22 mouse cellular contexts compared by ENCODE assay signal in the genomic region with DNA sequence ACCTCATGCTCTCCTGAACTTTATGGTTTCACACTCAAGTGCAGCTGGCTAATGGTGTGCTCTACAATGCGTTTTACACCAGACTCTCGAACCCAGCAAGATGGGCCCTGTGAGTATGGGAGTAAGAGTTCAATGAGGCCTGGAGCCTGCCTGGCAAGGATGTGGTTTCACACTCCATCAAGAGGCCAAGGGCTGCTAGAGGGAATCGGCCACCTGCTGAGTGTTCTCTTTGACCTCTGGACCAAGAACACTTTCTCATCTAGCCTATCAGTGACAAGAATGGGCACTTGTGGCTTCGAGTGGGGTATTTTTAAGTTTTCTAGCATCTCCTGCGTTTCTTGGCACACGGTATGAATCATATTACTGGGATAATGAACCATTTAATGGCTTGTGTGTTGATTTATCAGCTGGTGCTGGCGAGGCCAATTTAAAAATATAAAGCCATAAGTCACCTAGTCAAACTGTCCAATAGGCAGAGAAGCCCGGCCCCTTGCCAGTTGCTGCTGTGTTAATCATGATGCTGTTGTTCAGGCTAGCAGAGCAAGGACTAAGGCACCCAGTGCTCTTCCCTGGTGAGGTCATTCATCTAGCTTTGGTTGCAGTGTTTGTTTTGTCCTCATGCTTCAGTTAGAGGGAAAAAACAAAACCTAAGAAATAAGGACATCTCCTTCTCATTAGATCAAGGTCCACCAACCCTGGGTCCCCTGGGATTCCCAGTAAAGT.
DNase-seq lines count a peak whose midpoint lies in the region; ATAC-seq and TF ChIP-seq lines count a peak whose summit lies in the region.
"Had no signal": no experiment of that assay in that cellular context is flagged by ENCODE, and none has a peak within 500 bp of the region (broad histone marks: within the 10 kb centered on the region; RNA-seq: fewer than 3 reads in every experiment).

No protein-coding gene starts in this region.

- peak; percentile 65; the same call in 1 of the 2 replicates for ATAC-seq in hindbrain, embryonic 16.5 days
- no peak for ATAC-seq in hindbrain, postnatal 0 days
- ATAC-seq in Patski = peak; percentile 92
- ATAC-seq in kidney, embryonic 16.5 days (ENCODE audit: low FRiP score, low TSS enrichment) = peak; percentile 57; the same call in 1 of the 2 replicates
- ATAC-seq in limb, embryonic 12.5 days (ENCODE audit: insufficient number of reproducible peaks, insufficient read depth, low FRiP score, low TSS enrichment, low read depth) = peak; percentile 68; the same call in 1 of the 2 replicates
- ATAC-seq: intestine, postnatal 0 days had no signal

- H3K4me3 ChIP-seq in hindbrain, embryonic 16.5 days (ENCODE audit: low read length) = no peak overlapping the region
- H3K4me3 ChIP-seq in hindbrain, postnatal 0 days (ENCODE audit: low read length) = no peak overlapping the region
- no peak overlapping the region for H3K4me3 ChIP-seq in kidney, embryonic 16.5 days (ENCODE audit: low read length)
- no peak overlapping the region for H3K4me3 ChIP-seq in limb, embryonic 12.5 days (replicated peaks)
- H3K4me3 ChIP-seq: forebrain, embryonic 12.5 days; heart, embryonic 15.5 days; hindbrain, embryonic 15.5 days; limb, embryonic 15.5 days had no signal

- no peak overlapping the region for H3K4me2 ChIP-seq in hindbrain, embryonic 16.5 days (ENCODE audit: low read length)
- no peak overlapping the region for H3K4me2 ChIP-seq in hindbrain, postnatal 0 days (ENCODE audit: low read depth, low read length)
- no peak overlapping the region for H3K4me2 ChIP-seq in kidney, embryonic 16.5 days (replicated peaks; ENCODE audit: low read depth, low read length)
- no peak overlapping the region for H3K4me2 ChIP-seq in limb, embryonic 12.5 days
- H3K4me2 ChIP-seq: forebrain, embryonic 12.5 days; heart, embryonic 15.5 days; hindbrain, embryonic 15.5 days; limb, embryonic 15.5 days; midbrain, embryonic 11.5 days had no signal

- CTCF ChIA-PET in Patski (lab: Charles Lee) = no interaction called here

- no peak for DNase-seq in hindbrain, postnatal 0 days (ENCODE audit: low spot score)
- peak; percentile 84 for DNase-seq in Patski (ENCODE audit: low read depth, low spot score)
- no peak for DNase-seq in lung, adult 18-20 months
- no peak for DNase-seq in B cell, adult 2 months
- DNase-seq in adrenal gland, adult 18-20 months (ENCODE audit: low spot score in 2 of 2) = no peak
- DNase-seq: cerebellum, adult 18-20 months; cerebellum, postnatal 25 days; gastrocnemius, postnatal 10 days; heart, postnatal 4 days; lung, postnatal 14 days; right cerebral cortex, postnatal 25 days had no signal

- no peaks in the 10 kb centered on the region for H3K9me3 ChIP-seq in hindbrain, embryonic 16.5 days (ENCODE audit: control insufficient read depth, low read length)
- no peaks in the 10 kb centered on the region for H3K9me3 ChIP-seq in hindbrain, postnatal 0 days (ENCODE audit: low read length)
- no peaks in the 10 kb centered on the region for H3K9me3 ChIP-seq in kidney, embryonic 16.5 days (ENCODE audit: low read length)
- H3K9me3 ChIP-seq in limb, embryonic 12.5 days = no peaks in the 10 kb centered on the region
- H3K9me3 ChIP-seq: forebrain, embryonic 12.5 days; heart, embryonic 15.5 days; hindbrain, embryonic 15.5 days; limb, embryonic 15.5 days had no signal

- no peak overlapping the region for H3K9ac ChIP-seq in hindbrain, embryonic 16.5 days (ENCODE audit: low read depth, low read length)
- H3K9ac ChIP-seq in hindbrain, postnatal 0 days (replicated peaks; ENCODE audit: low read length) = no peak overlapping the region
- H3K9ac ChIP-seq in kidney, embryonic 16.5 days (replicated peaks; ENCODE audit: low read length) = no peak overlapping the region
- no peak overlapping the region for H3K9ac ChIP-seq in limb, embryonic 12.5 days (replicated peaks)
- H3K9ac ChIP-seq: forebrain, embryonic 12.5 days; heart, embryonic 15.5 days; hindbrain, embryonic 15.5 days; limb, embryonic 15.5 days had no signal

- POLR2A ChIA-PET in Patski (lab: Charles Lee) = no interaction called here

- in situ Hi-C loops in Patski (cut with MboI; ENCODE audit: low pct_unique_long_range_greater_than_20kb) = no loop called here

- no peak for TF ChIP-seq CTCF in hindbrain, postnatal 0 days (IDR thresholded peaks at IDR 0.05; ENCODE audit: low read depth)
- no peak for TF ChIP-seq CTCF in Patski (IDR thresholded peaks at IDR 0.05)

- no peaks in the 10 kb centered on the region for H3K27me3 ChIP-seq in hindbrain, embryonic 16.5 days (replicated peaks; ENCODE audit: control insufficient read depth, insufficient read depth, low read length)
- no peaks in the 10 kb centered on the region for H3K27me3 ChIP-seq in hindbrain, postnatal 0 days (ENCODE audit: insufficient read depth, low read length)
- peaks cover 5% of the 10 kb centered on the region for H3K27me3 ChIP-seq in Patski
- H3K27me3 ChIP-seq in kidney, embryonic 16.5 days (ENCODE audit: insufficient read depth, low read length) = no peaks in the 10 kb centered on the region
- no peaks in the 10 kb centered on the region for H3K27me3 ChIP-seq in limb, embryonic 12.5 days
- H3K27me3 ChIP-seq: CH12.LX; forebrain, embryonic 12.5 days; heart, embryonic 15.5 days; hindbrain, embryonic 15.5 days; limb, embryonic 15.5 days had no signal

- H3K36me3 ChIP-seq in hindbrain, embryonic 16.5 days (ENCODE audit: control insufficient read depth, insufficient read depth, low read length) = no peaks in the 10 kb centered on the region
- H3K36me3 ChIP-seq in hindbrain, postnatal 0 days (ENCODE audit: insufficient read depth, low read length) = no peaks in the 10 kb centered on the region
- no peaks in the 10 kb centered on the region for H3K36me3 ChIP-seq in kidney, embryonic 16.5 days (ENCODE audit: insufficient read depth, low read length)
- H3K36me3 ChIP-seq in limb, embryonic 12.5 days = no peaks in the 10 kb centered on the region
- H3K36me3 ChIP-seq: forebrain, embryonic 12.5 days; heart, embryonic 15.5 days; hindbrain, embryonic 15.5 days; limb, embryonic 15.5 days had no signal

- WGBS in hindbrain, embryonic 16.5 days = 65% methylated on average over 8 of the region's 8 CpGs
- 57% methylated on average over 8 of the region's 8 CpGs for WGBS in hindbrain, postnatal 0 days
- 24% methylated on average over 8 of the region's 8 CpGs for WGBS in kidney, embryonic 16.5 days
- WGBS in limb, embryonic 12.5 days = 46% methylated on average over 8 of the region's 8 CpGs

- no peaks in the 10 kb centered on the region for H3K4me1 ChIP-seq in hindbrain, embryonic 16.5 days (ENCODE audit: control insufficient read depth, insufficient read depth, low read depth, low read length)
- H3K4me1 ChIP-seq in hindbrain, postnatal 0 days (ENCODE audit: insufficient read depth, low read length) = no peaks in the 10 kb centered on the region
- no peaks in the 10 kb centered on the region for H3K4me1 ChIP-seq in kidney, embryonic 16.5 days (ENCODE audit: insufficient read depth, low read length)
- no peaks in the 10 kb centered on the region for H3K4me1 ChIP-seq in limb, embryonic 12.5 days (replicated peaks)
- H3K4me1 ChIP-seq: forebrain, embryonic 12.5 days; heart, embryonic 15.5 days; hindbrain, embryonic 15.5 days; limb, embryonic 15.5 days had no signal

- no peak overlapping the region for H3K27ac ChIP-seq in hindbrain, embryonic 16.5 days (ENCODE audit: low read depth, low read length)
- no peak overlapping the region for H3K27ac ChIP-seq in hindbrain, postnatal 0 days
- no peak overlapping the region for H3K27ac ChIP-seq in kidney, embryonic 16.5 days (ENCODE audit: low read length)
- no peak overlapping the region for H3K27ac ChIP-seq in limb, embryonic 12.5 days
- H3K27ac ChIP-seq: forebrain, embryonic 12.5 days; heart, embryonic 15.5 days; hindbrain, embryonic 15.5 days; limb, embryonic 15.5 days; stomach, postnatal 0 days had no signal
